Mouse (Mus musculus) hindbrain, embryonic 13.5 days (tissue): ENCODE measurements around the gene Ctnnbl1. TPM values are rescaled to one million over a fixed set of nuclear protein-coding genes. Genes with fewer than 3 reads are reported as not detected.

Source experiments
- ATAC-seq: fragments of 200-750 bp; cut with Nextera tagmentation; 2 replicates; pipeline ENCODE4 v1.8.0; 2017; ENCODE audit warnings: moderate TSS enrichment; ENCODE audit not compliant: low FRiP score
- H3K27ac ChIP-seq: fragments of 300-500 bp; sonication (generic); 2 replicates; pipeline ENCODE4 v1.5.1; 2015; ENCODE audit warnings: inconsistent platforms, mild to moderate bottlenecking, moderate library complexity
- H3K27me3 ChIP-seq: fragments of 300-500 bp; sonication (generic); 2 replicates; pipeline ENCODE4 v1.6.1; 2015; ENCODE audit warnings: mild to moderate bottlenecking, inconsistent platforms
- H3K36me3 ChIP-seq: fragments of 300-500 bp; sonication (generic); 2 replicates; pipeline ENCODE4 v1.6.1; 2015; ENCODE audit warnings: mild to moderate bottlenecking, inconsistent platforms
- H3K4me1 ChIP-seq: fragments of 300-500 bp; sonication (generic); replicated peaks from 2 replicates; pipeline ENCODE4 v1.6.1; 2015; ENCODE audit warnings: inconsistent platforms
- H3K4me2 ChIP-seq: fragments of 300-500 bp; sonication (generic); 2 replicates; pipeline ENCODE4 v1.6.1; 2015; ENCODE audit warnings: inconsistent platforms, mild to moderate bottlenecking, moderate library complexity
- H3K4me3 ChIP-seq: fragments of 300-500 bp; sonication (generic); 2 replicates; pipeline ENCODE4 v1.5.1; 2015; ENCODE audit warnings: mild to moderate bottlenecking, inconsistent platforms
- H3K9ac ChIP-seq: fragments of 300-500 bp; sonication (generic); 2 replicates; pipeline ENCODE4 v1.6.1; 2015; ENCODE audit warnings: mild to moderate bottlenecking, inconsistent platforms
- H3K9me3 ChIP-seq: fragments of 300-500 bp; sonication (generic); 2 replicates; pipeline ENCODE4 v1.6.1; 2016; ENCODE audit warnings: inconsistent platforms
- WGBS: fragments of 180-500 bp; shearing (Covaris S2); methylation state at CpG from one replicate; pipeline ENCODE4 v1.1.7; 2015; 5-methylcytosine and 5-hydroxymethylcytosine counted together
- polyA plus RNA-seq: library from polyadenylated mRNA; unstranded; fragments of >200 nt; fragmentation: Nextera tagmentation; extraction: Ambion mirVana; gene quantifications from 2 replicates; pipeline ENCODE4 v1.2.1, GENCODE M21; 2015

Ctnnbl1 gene
- polyA plus RNA-seq, 1 experiment from 2014 or later, result 70.6 TPM

DNA sequence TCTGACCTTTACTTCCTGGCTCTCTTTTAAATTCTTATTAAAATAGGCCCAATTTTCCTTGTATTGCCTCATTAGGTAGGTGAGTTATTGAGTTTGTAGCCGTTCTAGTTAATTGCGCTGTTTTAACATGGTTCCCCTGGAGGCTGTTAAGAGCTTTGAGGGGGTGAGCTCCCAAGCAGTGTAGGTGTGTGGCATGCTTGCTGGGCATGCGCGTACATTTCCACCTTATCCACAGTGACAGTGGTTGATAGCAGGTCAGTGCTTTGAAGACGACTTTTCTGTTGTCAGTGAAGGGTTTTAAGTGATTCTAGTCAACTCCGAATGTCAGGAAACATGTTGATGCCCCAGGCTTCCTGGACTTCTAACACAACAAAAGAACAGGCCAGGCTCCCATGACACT lies 103.9 kb downstream of the Ctnnbl1 start:
- Histone ChIP-seq H3K27ac (peak overlapping the region; percentile 76), H3K9ac (no peak overlapping the region), H3K4me2 (no peak overlapping the region), H3K4me1 (peaks cover 44% of the 10 kb centered on the region), H3K9me3 (no peaks in the 10 kb centered on the region), H3K4me3 (no peak overlapping the region), H3K36me3 (peaks cover 14% of the 10 kb centered on the region; the same call in 1 of the 2 replicates), H3K27me3 (no peaks in the 10 kb centered on the region)
- ATAC-seq, result no peak
- WGBS, result 69% methylated on average over 6 of the region's 6 CpGs

- Histone ChIP-seq H3K36me3 (no peaks in the 10 kb centered on the region), H3K4me3 (no peak overlapping the region), H3K27ac (no peak overlapping the region), H3K9me3 (no peaks in the 10 kb centered on the region), H3K4me1 (peaks cover 36% of the 10 kb centered on the region), H3K4me2 (no peak overlapping the region), H3K9ac (no peak overlapping the region), H3K27me3 (no peaks in the 10 kb centered on the region)
- 69% methylated on average over 2 of the region's 2 CpGs for WGBS
- ATAC-seq, result no peak
Measured at GRCm38 (mm10) chr2:157844746-157845145, 107.5 kb downstream of the Ctnnbl1 start.

DNA sequence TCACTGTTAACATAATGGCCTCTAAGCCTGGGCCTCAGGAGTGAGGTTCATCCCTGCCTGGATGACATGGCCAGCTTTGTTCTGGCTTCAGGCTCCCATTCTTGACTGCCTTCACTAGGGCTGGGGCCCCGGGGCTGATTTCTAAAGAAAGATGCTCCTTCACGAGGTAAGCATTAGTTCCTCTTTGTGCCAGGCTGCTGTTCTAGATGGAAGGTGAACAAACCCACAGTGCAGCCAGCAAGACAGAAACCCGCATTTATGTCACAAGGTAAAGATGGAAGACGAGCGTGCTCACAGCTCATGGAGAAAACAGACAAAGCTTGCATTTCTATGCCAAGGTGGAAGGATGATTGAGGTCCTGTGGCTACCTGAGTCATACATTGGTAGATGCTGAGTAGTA lies 108.6 kb downstream of the Ctnnbl1 start:
- no peaks in the 10 kb centered on the region for H3K36me3 ChIP-seq
- H3K4me2 ChIP-seq, result no peak overlapping the region
- no peaks in the 10 kb centered on the region for H3K27me3 ChIP-seq
- whole genome bisulfite sequencing, result 84% methylated on average over 5 of the region's 5 CpGs
- no peak overlapping the region for H3K4me3 ChIP-seq
- H3K9ac ChIP-seq, result no peak overlapping the region
- no peaks in the 10 kb centered on the region for H3K9me3 ChIP-seq
- H3K4me1 ChIP-seq, result peaks cover 28% of the 10 kb centered on the region
- no peak for ATAC-seq
- H3K27ac ChIP-seq, result no peak overlapping the region

- no peaks in the 10 kb centered on the region for H3K27me3 ChIP-seq
- no peak overlapping the region for H3K27ac ChIP-seq
- H3K4me1 ChIP-seq, result peaks cover 29% of the 10 kb centered on the region
- no peak overlapping the region for H3K4me3 ChIP-seq
- H3K36me3 ChIP-seq, result no peaks in the 10 kb centered on the region
- no peak overlapping the region for H3K9ac ChIP-seq
- 79% methylated on average over 3 of the region's 3 CpGs for whole genome bisulfite sequencing
- no peaks in the 10 kb centered on the region for H3K9me3 ChIP-seq
- H3K4me2 ChIP-seq, result no peak overlapping the region
- ATAC-seq, result no peak
Measured at GRCm38 (mm10) chr2:157853135-157853534, 115.9 kb downstream of the Ctnnbl1 start.

GRCm38 (mm10) chr2:157855814-157856213 lies 118.6 kb downstream of the Ctnnbl1 start:
- no peak overlapping the region for H3K4me2 ChIP-seq
- H3K27me3 ChIP-seq, result no peaks in the 10 kb centered on the region
- H3K9me3 ChIP-seq, result no peaks in the 10 kb centered on the region
- 87% methylated on average over 6 of the region's 6 CpGs for WGBS
- ATAC-seq, result no peak
- no peak overlapping the region for H3K4me3 ChIP-seq
- no peak overlapping the region for H3K9ac ChIP-seq
- no peak overlapping the region for H3K27ac ChIP-seq
- no peaks in the 10 kb centered on the region for H3K36me3 ChIP-seq
- H3K4me1 ChIP-seq, result peaks cover 33% of the 10 kb centered on the region

DNA sequence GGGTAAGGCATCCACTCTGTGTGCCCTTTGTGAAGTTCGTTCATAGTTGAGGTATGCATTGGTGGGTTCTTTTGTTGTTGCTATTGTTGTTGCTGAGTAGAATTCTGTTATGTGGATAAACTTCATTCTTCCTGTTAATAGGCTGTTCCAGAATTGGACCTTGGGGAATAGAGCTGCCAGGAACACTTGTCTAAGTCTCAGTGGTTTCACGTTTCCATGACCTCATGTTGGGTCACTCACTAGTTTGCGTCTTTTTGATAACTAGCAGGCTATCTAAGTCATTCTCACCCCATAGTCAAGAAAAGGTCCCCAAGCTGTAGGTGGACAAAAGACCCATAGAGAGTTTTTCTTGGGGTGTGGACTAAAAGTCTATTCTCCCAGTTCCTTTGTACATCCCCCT lies 120.3 kb downstream of the Ctnnbl1 start:
- H3K27ac ChIP-seq, result no peak overlapping the region; the same call in 1 of the 2 replicates
- WGBS, result 65% methylated on average over 3 of the region's 3 CpGs
- peaks cover 44% of the 10 kb centered on the region for H3K4me1 ChIP-seq

GRCm38 (mm10) chr2:157858317-157858716 lies 121.1 kb downstream of the Ctnnbl1 start:
- H3K27ac ChIP-seq, result peak overlapping the region; percentile 80
- no peaks in the 10 kb centered on the region for H3K9me3 ChIP-seq
- peaks cover 44% of the 10 kb centered on the region for H3K4me1 ChIP-seq
- no peaks in the 10 kb centered on the region for H3K36me3 ChIP-seq
- ATAC-seq, result no peak
- WGBS, result 90% methylated on average over 7 of the region's 7 CpGs
- peak overlapping the region; percentile 39; the same call in 1 of the 2 replicates for H3K9ac ChIP-seq
- no peak overlapping the region for H3K4me3 ChIP-seq
- no peaks in the 10 kb centered on the region for H3K27me3 ChIP-seq
- no peak overlapping the region for H3K4me2 ChIP-seq

More for the DNA sequence above, 120.3 kb downstream of the Ctnnbl1 start:
- Histone ChIP-seq H3K4me3 (no peak overlapping the region), H3K9ac (no peak overlapping the region), H3K27me3 (no peaks in the 10 kb centered on the region), H3K9me3 (no peaks in the 10 kb centered on the region), H3K4me2 (no peak overlapping the region), H3K36me3 (no peaks in the 10 kb centered on the region)
- no peak for ATAC-seq

DNA sequence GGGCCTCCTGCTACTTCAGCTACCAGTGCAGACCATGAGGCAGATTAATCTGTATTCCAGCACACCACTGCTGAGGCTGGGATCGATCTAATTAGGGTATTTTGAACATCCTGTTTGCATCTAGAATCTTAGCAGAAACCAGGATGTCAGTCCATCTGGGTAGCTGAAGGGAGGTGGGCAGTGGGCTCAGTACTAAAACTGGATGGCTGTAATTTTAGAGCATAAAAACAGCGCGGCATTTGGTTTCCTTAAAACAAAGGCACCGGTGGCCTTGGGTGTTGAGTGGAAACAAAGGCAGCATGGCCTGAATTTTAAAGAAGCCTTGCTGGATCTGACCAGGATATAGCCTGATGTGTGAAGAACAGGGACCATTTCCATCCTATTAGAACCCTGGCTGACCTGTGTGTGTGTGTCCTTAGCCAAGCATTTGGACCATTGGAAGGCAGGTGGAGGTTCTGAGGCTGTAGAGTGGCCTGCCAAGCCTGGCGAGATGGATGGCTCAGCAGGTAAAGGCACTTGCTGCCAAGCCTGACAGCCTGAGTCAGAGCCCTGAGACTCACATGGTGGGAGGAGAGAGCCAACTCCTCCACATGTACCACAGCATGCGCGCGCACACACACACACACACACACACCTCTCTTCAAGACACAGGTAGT lies 122.0 kb downstream of the Ctnnbl1 start:
- Histone ChIP-seq H3K36me3 (no peaks in the 10 kb centered on the region), H3K4me2 (no peak overlapping the region), H3K9me3 (no peaks in the 10 kb centered on the region), H3K4me1 (peaks cover 44% of the 10 kb centered on the region), H3K9ac (0 out of 2 replicates have a peak overlapping the region, but pooled peaks have one; percentile 39), H3K4me3 (no peak overlapping the region), H3K27me3 (no peaks in the 10 kb centered on the region), H3K27ac (peak overlapping the region; percentile 80)
- ATAC-seq, result no peak
- WGBS, result 76% methylated on average over 8 of the region's 8 CpGs

GRCm38 (mm10) chr2:157861273-157861944 lies 124.2 kb downstream of the Ctnnbl1 start:
- H3K27me3 ChIP-seq, result no peaks in the 10 kb centered on the region
- H3K9me3 ChIP-seq, result no peaks in the 10 kb centered on the region
- H3K27ac ChIP-seq, result peak overlapping the region; percentile 58
- H3K9ac ChIP-seq, result peak overlapping the region; percentile 16; the same call in 1 of the 2 replicates
- WGBS, result 66% methylated on average over 10 of the region's 10 CpGs
- no peak for ATAC-seq
- no peak overlapping the region for H3K4me3 ChIP-seq
- H3K4me2 ChIP-seq, result no peak overlapping the region
- peaks cover 39% of the 10 kb centered on the region for H3K4me1 ChIP-seq
- H3K36me3 ChIP-seq, result no peaks in the 10 kb centered on the region

DNA sequence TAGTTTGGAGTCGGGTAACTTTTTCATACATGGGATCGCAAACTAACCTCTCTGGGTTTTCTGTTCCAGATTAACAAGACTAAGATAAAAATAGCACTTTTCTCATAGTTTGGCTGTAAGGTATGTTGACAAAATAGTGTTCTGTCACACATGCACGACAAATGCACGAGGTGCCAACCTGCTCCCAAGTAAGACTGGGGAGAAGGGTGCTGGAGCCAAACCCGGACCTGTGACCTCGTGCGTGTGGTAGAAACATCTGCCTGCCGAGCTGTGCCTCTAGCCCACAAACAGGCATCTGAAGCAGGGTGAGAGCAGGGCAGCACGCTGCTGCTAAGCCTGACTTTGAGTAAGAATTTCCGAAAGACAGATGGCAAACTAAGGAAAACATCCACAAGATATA lies 125.1 kb downstream of the Ctnnbl1 start:
- ATAC-seq, result no peak
- Histone ChIP-seq H3K4me3 (no peak overlapping the region), H3K4me1 (peaks cover 35% of the 10 kb centered on the region), H3K36me3 (no peaks in the 10 kb centered on the region), H3K4me2 (no peak overlapping the region), H3K9me3 (no peaks in the 10 kb centered on the region), H3K27ac (no peak overlapping the region), H3K27me3 (no peaks in the 10 kb centered on the region), H3K9ac (no peak overlapping the region)
- 88% methylated on average over 10 of the region's 10 CpGs for WGBS

DNA sequence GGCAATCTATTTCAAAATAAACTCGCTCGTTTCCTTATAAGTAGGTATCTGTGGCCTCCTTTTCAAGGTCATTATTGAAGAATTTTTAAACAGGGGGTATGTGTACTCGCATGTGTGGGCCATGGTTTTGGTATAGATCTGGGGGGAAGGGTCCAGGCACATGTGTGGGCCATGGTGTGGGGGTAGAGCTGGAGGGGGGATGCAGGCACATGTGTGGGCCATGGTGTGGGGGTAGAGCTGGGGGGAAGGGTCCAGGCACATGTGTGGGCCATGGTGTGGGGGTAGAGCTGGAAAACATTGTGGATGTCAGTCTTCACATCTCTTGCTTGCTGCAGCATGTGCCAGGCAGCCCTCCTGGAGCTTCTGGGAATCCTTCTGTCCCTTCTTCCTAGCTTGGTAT lies 129.9 kb downstream of the Ctnnbl1 start:
- no peak overlapping the region for H3K4me2 ChIP-seq
- no peak for ATAC-seq
- H3K4me3 ChIP-seq, result no peak overlapping the region
- H3K36me3 ChIP-seq, result peaks cover 10% of the 10 kb centered on the region
- H3K9ac ChIP-seq, result no peak overlapping the region
- H3K4me1 ChIP-seq, result peaks cover 4% of the 10 kb centered on the region; the same call in 1 of the 2 replicates
- H3K9me3 ChIP-seq, result no peaks in the 10 kb centered on the region
- H3K27me3 ChIP-seq, result no peaks in the 10 kb centered on the region
- peak overlapping the region; percentile 18 for H3K27ac ChIP-seq
- 91% methylated on average over 3 of the region's 3 CpGs for WGBS

DNA sequence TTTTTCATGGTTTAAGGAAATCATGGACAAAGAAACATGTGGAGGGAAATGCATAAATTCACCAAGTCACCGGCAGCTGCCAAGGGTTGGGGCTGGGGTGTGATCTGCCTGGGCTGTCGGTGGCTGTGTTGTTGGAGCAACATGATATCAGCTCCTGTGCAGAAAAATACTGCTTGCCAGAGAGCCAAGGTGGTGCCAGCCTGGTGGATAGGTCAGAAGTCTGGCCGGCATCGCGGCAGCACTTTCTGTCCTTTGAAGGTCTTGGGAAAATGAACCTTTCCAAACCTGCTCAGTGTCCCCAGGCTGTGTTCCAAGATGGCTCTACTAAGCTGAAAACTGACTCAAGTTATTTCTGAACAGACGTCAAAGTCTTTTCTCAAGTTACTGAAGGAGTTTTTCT lies 133.0 kb downstream of the Ctnnbl1 start:
- Histone ChIP-seq H3K4me1 (peaks cover 14% of the 10 kb centered on the region), H3K4me2 (no peak overlapping the region), H3K27ac (no peak overlapping the region), H3K27me3 (no peaks in the 10 kb centered on the region), H3K9ac (no peak overlapping the region), H3K9me3 (no peaks in the 10 kb centered on the region), H3K4me3 (no peak overlapping the region), H3K36me3 (peaks cover 19% of the 10 kb centered on the region)
- ATAC-seq, result no peak
- 86% methylated on average over 6 of the region's 6 CpGs for WGBS

DNA sequence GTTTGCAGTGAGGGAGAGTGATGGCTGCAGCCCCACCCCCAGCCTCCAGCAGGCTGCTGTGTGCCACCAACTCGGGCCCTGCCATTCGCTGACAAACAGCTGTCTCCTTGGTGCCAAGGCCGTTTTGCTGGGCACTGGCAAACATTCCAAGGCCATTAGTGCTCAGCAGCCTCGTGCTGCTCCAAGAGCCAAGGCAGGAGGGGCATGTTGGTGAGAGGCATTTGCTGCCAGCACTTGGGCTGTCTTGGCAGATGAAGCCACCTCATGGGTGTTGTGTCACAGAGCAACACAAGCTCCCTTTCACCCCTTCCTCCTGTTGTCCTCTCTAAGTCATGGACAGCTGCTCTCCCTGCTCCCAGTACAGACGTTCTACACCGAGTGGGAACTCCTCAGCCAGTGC lies 136.0 kb downstream of the Ctnnbl1 start:
- no peak for ATAC-seq
- Histone ChIP-seq H3K27ac (peak overlapping the region; percentile 23; the same call in 1 of the 2 replicates), H3K4me1 (peaks cover 15% of the 10 kb centered on the region), H3K9me3 (no peaks in the 10 kb centered on the region), H3K27me3 (no peaks in the 10 kb centered on the region), H3K36me3 (peaks cover 25% of the 10 kb centered on the region), H3K4me3 (no peak overlapping the region), H3K9ac (no peak overlapping the region), H3K4me2 (no peak overlapping the region)
- WGBS, result 69% methylated on average over 6 of the region's 6 CpGs
